Mouse (Mus musculus) bone marrow macrophage, adult 2 months (primary cell): ENCODE data around the gene Angpt4. TPM values are rescaled to one million over a fixed set of nuclear protein-coding genes. Genes with fewer than 3 reads are reported as not detected.

ENCODE experiments used
- H3K27ac ChIP-seq: 2 replicates; pipeline ENCODE4 v1.5.1; 2012; ENCODE audit warnings: low read depth, low read length; ENCODE audit not compliant: insufficient read depth
- H3K4me1 ChIP-seq: 2 replicates; pipeline ENCODE4 v1.6.1; 2012; ENCODE audit warnings: low read length; ENCODE audit not compliant: control insufficient read depth, insufficient read depth
- H3K4me3 ChIP-seq: 2 replicates; pipeline ENCODE4 v1.5.1; 2012; ENCODE audit warnings: mild to moderate bottlenecking, low read length, moderate library complexity; ENCODE audit not compliant: insufficient read depth
- CTCF ChIP-seq: IDR thresholded peaks from 2 replicates; pipeline ENCODE4 v1.5.1; 2012; ENCODE audit warnings: low read depth, mild to moderate bottlenecking, low read length, moderate library complexity
- POLR2A ChIP-seq: IDR thresholded peaks from 2 replicates; pipeline ENCODE4 v1.6.1; 2012; ENCODE audit warnings: mild to moderate bottlenecking, low read depth, low read length, borderline replicate concordance
- polyA plus RNA-seq: library from polyadenylated mRNA; stranded (reverse); fragments of >200 nt; gene quantifications from 2 replicates; pipeline ENCODE4 v1.2.4, GENCODE M21; 2012; ENCODE audit not compliant: missing spikeins, insufficient read depth, insufficient read length

Gene Angpt4
- polyA plus RNA-seq, 1 experiment: not detected

GRCm38 (mm10) chr2:151937893-151938292 is 26.9 kb downstream of the Angpt4 start:
- Histone ChIP-seq H3K27ac (no peak overlapping the region), H3K4me3 (no peak overlapping the region), H3K4me1 (no peaks in the 10 kb centered on the region)
- TF ChIP-seq POLR2A (no peak), CTCF (no peak)

GRCm38 (mm10) chr2:151938780-151939200 is 27.8 kb downstream of the Angpt4 start:
- no peak overlapping the region for H3K27ac ChIP-seq
- H3K4me1 ChIP-seq: no peaks in the 10 kb centered on the region
- no peak overlapping the region for H3K4me3 ChIP-seq
- TF ChIP-seq POLR2A: no peak
- TF ChIP-seq CTCF: no peak

GRCm38 (mm10) chr2:151939651-151940420 is 28.8 kb downstream of the Angpt4 start:
- TF ChIP-seq POLR2A (no peak), CTCF (no peak)
- Histone ChIP-seq H3K4me1 (no peaks in the 10 kb centered on the region), H3K27ac (no peak overlapping the region), H3K4me3 (no peak overlapping the region)

- H3K4me1 ChIP-seq: no peaks in the 10 kb centered on the region
- TF ChIP-seq CTCF (no peak), POLR2A (no peak)
- no peak overlapping the region for H3K4me3 ChIP-seq
- no peak overlapping the region for H3K27ac ChIP-seq
These were observed 30.3 kb downstream of the Angpt4 start for GRCm38 (mm10) chr2:151941269-151941668.

GRCm38 (mm10) chr2:151944106-151944505 is 33.1 kb downstream of the Angpt4 start:
- H3K4me3 ChIP-seq: no peak overlapping the region
- H3K4me1 ChIP-seq: no peaks in the 10 kb centered on the region
- TF ChIP-seq POLR2A: no peak
- no peak for TF ChIP-seq CTCF
- no peak overlapping the region for H3K27ac ChIP-seq

- Histone ChIP-seq H3K4me3 (no peak overlapping the region), H3K4me1 (no peaks in the 10 kb centered on the region), H3K27ac (no peak overlapping the region)
- TF ChIP-seq POLR2A: no peak
- TF ChIP-seq CTCF: no peak
These were observed 36.6 kb downstream of the Angpt4 start for GRCm38 (mm10) chr2:151947617-151948016.

- H3K4me3 ChIP-seq: no peak overlapping the region
- no peak for TF ChIP-seq CTCF
- no peak for TF ChIP-seq POLR2A
- no peak overlapping the region for H3K27ac ChIP-seq
- no peaks in the 10 kb centered on the region for H3K4me1 ChIP-seq
These were observed 37.3 kb downstream of the Angpt4 start for GRCm38 (mm10) chr2:151948311-151948710.

GRCm38 (mm10) chr2:151949082-151949774 is 38.2 kb downstream of the Angpt4 start:
- no peak for TF ChIP-seq CTCF
- no peak for TF ChIP-seq POLR2A
- Histone ChIP-seq H3K4me3 (no peak overlapping the region), H3K27ac (no peak overlapping the region), H3K4me1 (no peaks in the 10 kb centered on the region)

- 0 out of 2 replicates have a peak, but pooled peaks cover 2% of the 10 kb centered on the region for H3K4me1 ChIP-seq
- TF ChIP-seq POLR2A (no peak), CTCF (no peak)
- H3K4me3 ChIP-seq: no peak overlapping the region
- no peak overlapping the region for H3K27ac ChIP-seq
These were observed 42.7 kb downstream of the Angpt4 start for GRCm38 (mm10) chr2:151953665-151954064.
